ENCODE assay signal across 9 mouse cellular contexts in genomic region chr15:101845971-101846403, GRCm38 (mm10). TPM values are rescaled to one million over a fixed set of nuclear protein-coding genes. Genes with fewer than 3 reads are reported as not detected.
DNase-seq lines count a peak whose midpoint lies in the region; ATAC-seq and TF ChIP-seq lines count a peak whose summit lies in the region.
"Had no signal": no experiment of that assay in that cellular context is flagged by ENCODE, and none has a peak within 500 bp of the region (broad histone marks: within the 10 kb centered on the region; RNA-seq: fewer than 3 reads in every experiment).

No protein-coding gene starts in this region.

- H3K27ac ChIP-seq in heart, embryonic 14.5 days (replicated peaks in 1 of 2; ENCODE audit: control insufficient read depth in 1 of 2, insufficient read depth in 1 of 2, low read depth in 2 of 2, low read length in 2 of 2): no peak overlapping the region
- H3K27ac ChIP-seq in kidney, embryonic 15.5 days: no peak overlapping the region
- no peak overlapping the region for H3K27ac ChIP-seq in liver, adult 2 months (replicated peaks; ENCODE audit: insufficient read depth, low read depth, low read length)
- H3K27ac ChIP-seq in midbrain, embryonic 15.5 days: peak overlapping the region; percentile 88
- H3K27ac ChIP-seq: macrophage had no signal

- H3K36me3 ChIP-seq in heart, embryonic 14.5 days (ENCODE audit: control insufficient read depth, insufficient read depth, low read length): no peaks in the 10 kb centered on the region
- H3K36me3 ChIP-seq in kidney, embryonic 15.5 days: no peaks in the 10 kb centered on the region
- no peaks in the 10 kb centered on the region for H3K36me3 ChIP-seq in liver, adult 2 months (ENCODE audit: control insufficient read depth, insufficient read depth, low read length)
- no peaks in the 10 kb centered on the region for H3K36me3 ChIP-seq in midbrain, embryonic 15.5 days (replicated peaks)

- no peak for ATAC-seq in heart, embryonic 14.5 days (ENCODE audit: insufficient number of reproducible peaks, insufficient read depth, low FRiP score, low read depth)
- peak; percentile 70 for ATAC-seq in kidney, embryonic 15.5 days (replicated peaks; ENCODE audit: low FRiP score)
- ATAC-seq in midbrain, embryonic 15.5 days (replicated peaks): peak; percentile 87

- no peaks in the 10 kb centered on the region for H3K79me2 ChIP-seq in liver, adult 2 months (ENCODE audit: control insufficient read depth, insufficient read depth, low read length)

- under 1% methylated on average over 37 of the region's 37 CpGs for WGBS in heart, embryonic 14.5 days
- WGBS in kidney, embryonic 15.5 days: under 1% methylated on average over 33 of the region's 37 CpGs
- 4% methylated on average over 32 of the region's 37 CpGs for WGBS in liver, adult 2 months
- WGBS in midbrain, embryonic 15.5 days: under 1% methylated on average over 32 of the region's 37 CpGs

- H3K9me3 ChIP-seq in heart, embryonic 14.5 days (ENCODE audit: control insufficient read depth, low read length): no peaks in the 10 kb centered on the region
- H3K9me3 ChIP-seq in kidney, embryonic 15.5 days (replicated peaks): no peaks in the 10 kb centered on the region
- H3K9me3 ChIP-seq in midbrain, embryonic 15.5 days: no peaks in the 10 kb centered on the region

- H3K4me3 ChIP-seq in heart, embryonic 14.5 days (ENCODE audit: control insufficient read depth in 1 of 2, insufficient read depth in 1 of 2, low read depth in 1 of 2, low read length in 2 of 2): peak overlapping the region; percentile 44 to 50
- H3K4me3 ChIP-seq in kidney, embryonic 15.5 days (replicated peaks): peak overlapping the region; percentile 58
- peak overlapping the region; percentile 30; the same call in 1 of the 2 replicates for H3K4me3 ChIP-seq in liver, adult 2 months (ENCODE audit: insufficient read depth, low read depth, low read length)
- H3K4me3 ChIP-seq in midbrain, embryonic 15.5 days: peak overlapping the region; percentile 53

- H3K9ac ChIP-seq in heart, embryonic 14.5 days (ENCODE audit: low read length): peak overlapping the region; percentile 70
- H3K9ac ChIP-seq in kidney, embryonic 15.5 days: peak overlapping the region; percentile 56
- H3K9ac ChIP-seq in liver, adult 2 months (ENCODE audit: low read depth, low read length): peak overlapping the region; percentile 44
- peak overlapping the region; percentile 84 for H3K9ac ChIP-seq in midbrain, embryonic 15.5 days

- peaks cover 30% of the 10 kb centered on the region for H3K27me3 ChIP-seq in heart, embryonic 14.5 days (ENCODE audit: control insufficient read depth, insufficient read depth, low read length)
- H3K27me3 ChIP-seq in kidney, embryonic 15.5 days: peaks cover 35% of the 10 kb centered on the region
- H3K27me3 ChIP-seq in liver, adult 2 months (ENCODE audit: control insufficient read depth, insufficient read depth, low read length): peaks cover 19% of the 10 kb centered on the region
- H3K27me3 ChIP-seq in midbrain, embryonic 15.5 days (replicated peaks): no peaks in the 10 kb centered on the region

- H3K4me2 ChIP-seq in heart, embryonic 14.5 days (ENCODE audit: low read length): peak overlapping the region; percentile 84
- H3K4me2 ChIP-seq in kidney, embryonic 15.5 days: peak overlapping the region; percentile 94
- peak overlapping the region; percentile 70 for H3K4me2 ChIP-seq in midbrain, embryonic 15.5 days

- TF ChIP-seq POLR2A in liver, adult 2 months (IDR thresholded peaks at IDR 0.05; ENCODE audit: extremely low read depth, insufficient read depth, low read length): no peak

- peak; percentile 41 for DNase-seq in gastrocnemius, postnatal 10 days
- DNase-seq in gastrocnemius, adult 18-20 months (ENCODE audit: low spot score): no peak
- peak; percentile 55 to 69 for DNase-seq in cerebellum, postnatal 25 days
- DNase-seq in liver, adult 2 months (ENCODE audit: extremely low read depth, low read depth, low spot score): no peak
- peak; percentile 27 for DNase-seq in thymus, postnatal 0 days (ENCODE audit: low spot score)

- TF ChIP-seq CTCF in liver, adult 2 months (IDR thresholded peaks at IDR 0.05; ENCODE audit: low read depth, low read length): no peak

- no peaks in the 10 kb centered on the region; a peak in 1 of 4 replicates for H3K4me1 ChIP-seq in heart, embryonic 14.5 days (ENCODE audit: control insufficient read depth in 2 of 2, insufficient read depth in 2 of 2, low read length in 2 of 2)
- H3K4me1 ChIP-seq in kidney, embryonic 15.5 days: peaks cover 7% of the 10 kb centered on the region
- H3K4me1 ChIP-seq in liver, adult 2 months (ENCODE audit: control insufficient read depth, insufficient read depth, low read length): no peaks in the 10 kb centered on the region
- peaks cover 14% of the 10 kb centered on the region for H3K4me1 ChIP-seq in midbrain, embryonic 15.5 days

RNA-seq across cellular contexts. Expression of gene Krt1, which starts 4.6 kb away (rescaled TPM):
- total RNA-seq in gastrocnemius, postnatal 10 days (2021): not detected
- total RNA-seq in gastrocnemius, adult 18-20 months (2021): not detected
- 0.31 and 0.55 TPM in 2 replicates for polyA plus RNA-seq in heart, embryonic 14.5 days (2014; fragmentation: Nextera tagmentation; extraction: Ambion mirVana)
- polyA plus RNA-seq in kidney, embryonic 15.5 days (2015; fragmentation: Nextera tagmentation; extraction: Ambion mirVana): 1.4 and 6.7 TPM in 2 replicates
- total RNA-seq in liver, adult 2 months (2014; rRNA removed): not detected in 2 replicates
- polyA plus RNA-seq in liver, adult 2 months (2012; rRNA removed): not detected in 2 replicates
- 12.3 and 12.8 TPM in 2 replicates for polyA plus RNA-seq in midbrain, embryonic 15.5 days (2015; fragmentation: Nextera tagmentation; extraction: Ambion mirVana)
- polyA plus RNA-seq in thymus, postnatal 0 days (2015; fragmentation: Nextera tagmentation; extraction: Ambion mirVana): 0.45 and 0.65 TPM in 2 replicates
- polyA plus RNA-seq: macrophage had no signal

RNA-seq across cellular contexts. Expression of gene Krt77, which starts 23.5 kb away (rescaled TPM):
- not detected for total RNA-seq in gastrocnemius, postnatal 10 days (2021)
- not detected for total RNA-seq in gastrocnemius, adult 18-20 months (2021)
- polyA plus RNA-seq in heart, embryonic 14.5 days (2014; fragmentation: Nextera tagmentation; extraction: Ambion mirVana): not detected in 2 replicates
- polyA plus RNA-seq in kidney, embryonic 15.5 days (2015; fragmentation: Nextera tagmentation; extraction: Ambion mirVana): 0.05 and 0.72 TPM in 2 replicates
- total RNA-seq in liver, adult 2 months (2014; rRNA removed): not detected in 2 replicates
- polyA plus RNA-seq in liver, adult 2 months (2012; rRNA removed): not detected in 2 replicates
- polyA plus RNA-seq in midbrain, embryonic 15.5 days (2015; fragmentation: Nextera tagmentation; extraction: Ambion mirVana): 0.23 and 0.54 TPM in 2 replicates
- polyA plus RNA-seq in thymus, postnatal 0 days (2015; fragmentation: Nextera tagmentation; extraction: Ambion mirVana): 0.63 and 0.78 TPM in 2 replicates
- polyA plus RNA-seq: macrophage had no signal

RNA-seq across cellular contexts. Expression of gene Krt2, which starts 28.0 kb away (rescaled TPM):
- total RNA-seq in gastrocnemius, postnatal 10 days (2021): not detected
- total RNA-seq in gastrocnemius, adult 18-20 months (2021): not detected
- not detected in 2 replicates for polyA plus RNA-seq in heart, embryonic 14.5 days (2014; fragmentation: Nextera tagmentation; extraction: Ambion mirVana)
- polyA plus RNA-seq in kidney, embryonic 15.5 days (2015; fragmentation: Nextera tagmentation; extraction: Ambion mirVana): not detected in 2 replicates
- not detected in 2 replicates for total RNA-seq in liver, adult 2 months (2014; rRNA removed)
- polyA plus RNA-seq in liver, adult 2 months (2012; rRNA removed): not detected in 2 replicates
- not detected in 2 replicates for polyA plus RNA-seq in midbrain, embryonic 15.5 days (2015; fragmentation: Nextera tagmentation; extraction: Ambion mirVana)
- 0.12 and 0.21 TPM in 2 replicates for polyA plus RNA-seq in thymus, postnatal 0 days (2015; fragmentation: Nextera tagmentation; extraction: Ambion mirVana)
- polyA plus RNA-seq: macrophage had no signal

RNA-seq across cellular contexts. Expression of gene Krt73, which starts 43.8 kb away (rescaled TPM):
- not detected for total RNA-seq in gastrocnemius, postnatal 10 days (2021)
- not detected for total RNA-seq in gastrocnemius, adult 18-20 months (2021)
- not detected in 2 replicates for polyA plus RNA-seq in heart, embryonic 14.5 days (2014; fragmentation: Nextera tagmentation; extraction: Ambion mirVana)
- polyA plus RNA-seq in kidney, embryonic 15.5 days (2015; fragmentation: Nextera tagmentation; extraction: Ambion mirVana): not detected in 2 replicates
- not detected in 2 replicates for total RNA-seq in liver, adult 2 months (2014; rRNA removed)
- polyA plus RNA-seq in liver, adult 2 months (2012; rRNA removed): not detected in 2 replicates
- 0.46 and 0.73 TPM in 2 replicates for polyA plus RNA-seq in midbrain, embryonic 15.5 days (2015; fragmentation: Nextera tagmentation; extraction: Ambion mirVana)
- 0.42 and 0.60 TPM in 2 replicates for polyA plus RNA-seq in thymus, postnatal 0 days (2015; fragmentation: Nextera tagmentation; extraction: Ambion mirVana)
- polyA plus RNA-seq: macrophage had no signal

RNA-seq across cellular contexts. Expression of gene Krt76, which starts 46.7 kb away (rescaled TPM):
- not detected for total RNA-seq in gastrocnemius, postnatal 10 days (2021)
- not detected for total RNA-seq in gastrocnemius, adult 18-20 months (2021)
- polyA plus RNA-seq in heart, embryonic 14.5 days (2014; fragmentation: Nextera tagmentation; extraction: Ambion mirVana): not detected in 2 replicates
- polyA plus RNA-seq in kidney, embryonic 15.5 days (2015; fragmentation: Nextera tagmentation; extraction: Ambion mirVana): not detected in 2 replicates
- not detected in 2 replicates for total RNA-seq in liver, adult 2 months (2014; rRNA removed)
- not detected in 2 replicates for polyA plus RNA-seq in liver, adult 2 months (2012; rRNA removed)
- not detected in 2 replicates for polyA plus RNA-seq in midbrain, embryonic 15.5 days (2015; fragmentation: Nextera tagmentation; extraction: Ambion mirVana)
- polyA plus RNA-seq in thymus, postnatal 0 days (2015; fragmentation: Nextera tagmentation; extraction: Ambion mirVana): 0.51 and 0.74 TPM in 2 replicates
- polyA plus RNA-seq: macrophage had no signal

Comparison
In these comparisons a context has a peak if more than half of its experiments do, and no peak if none do; other contexts are left out.
1. DNase-seq: peak in gastrocnemius, postnatal 10 days (single experiment), cerebellum, postnatal 25 days (2 of 2) and thymus, postnatal 0 days (single experiment); none in gastrocnemius, adult 18-20 months (single experiment) and liver, adult 2 months (single experiment).
2. Peak in every context shown above with its lines, with median percentiles within 50 percentile points of each other: H3K4me2 ChIP-seq, H3K4me3 ChIP-seq and H3K9ac ChIP-seq.